Mouse (Mus musculus) ovary, adult 18-20 months (tissue): ENCODE measurements around the gene Glt1d1.
"Not testable (repeated sequence)": the region's sequence is repeated elsewhere in the genome, so short reads cannot be mapped to it uniquely, and the experiment has no call there.

Source experiments
- DNase-seq: peaks from one replicate; pipeline ENCODE4 v3.0.0; 2022; ENCODE audit warnings: low spot score, mixed read lengths

The Glt1d1 gene

GRCm38 (mm10) chr5:127699679-127700078 is 67.6 kb downstream of the Glt1d1 start:
- DNase-seq: no peak

DNA sequence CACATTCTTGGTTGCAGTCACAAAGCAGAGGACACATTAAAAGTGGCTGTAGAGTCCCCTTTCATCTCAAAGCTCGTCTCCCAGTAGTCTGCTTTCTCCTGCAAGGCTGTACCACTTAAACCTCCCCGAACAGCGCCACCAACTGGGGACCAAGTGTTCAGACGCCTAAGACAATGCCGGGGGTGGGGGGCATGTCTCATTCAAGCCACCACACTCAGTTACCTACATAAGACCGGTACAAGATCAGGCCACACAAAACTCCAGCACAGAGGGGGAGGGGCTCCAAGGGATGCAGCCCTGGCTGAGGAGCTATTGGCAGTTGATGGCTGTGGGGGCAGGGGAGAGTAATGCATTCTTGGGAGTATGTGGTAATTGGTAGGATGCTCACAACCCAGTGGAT is 68.1 kb downstream of the Glt1d1 start:
- no peak for DNase-seq

DNA sequence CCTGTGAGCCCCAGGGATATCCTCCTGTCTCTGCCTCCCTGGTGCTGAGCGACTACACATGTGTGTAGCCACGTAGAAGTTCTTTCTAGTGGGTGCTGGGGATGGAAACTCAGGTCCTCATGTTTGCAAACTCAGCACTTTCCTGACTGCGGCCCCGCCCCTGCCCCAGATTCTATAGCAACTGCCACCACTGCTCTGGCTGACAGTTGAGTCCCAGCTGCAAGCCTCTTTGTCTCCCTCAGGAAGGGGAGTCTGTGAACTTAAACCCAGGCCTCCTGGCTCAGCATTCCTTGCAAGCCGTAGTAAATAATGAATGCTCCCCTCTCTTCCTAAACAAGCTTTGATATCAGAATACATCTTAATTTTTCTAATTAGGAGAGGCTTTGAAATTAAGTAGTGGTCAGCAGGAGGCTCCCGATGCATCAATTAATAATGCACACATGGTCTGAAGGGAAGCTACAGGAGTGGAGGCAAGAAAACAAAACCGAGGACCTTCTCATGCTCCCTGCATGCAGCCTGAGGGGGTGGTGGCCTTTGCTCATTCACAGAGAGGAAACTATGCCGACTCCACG is 71.6 kb downstream of the Glt1d1 start:
- DNase-seq: no peak

DNA sequence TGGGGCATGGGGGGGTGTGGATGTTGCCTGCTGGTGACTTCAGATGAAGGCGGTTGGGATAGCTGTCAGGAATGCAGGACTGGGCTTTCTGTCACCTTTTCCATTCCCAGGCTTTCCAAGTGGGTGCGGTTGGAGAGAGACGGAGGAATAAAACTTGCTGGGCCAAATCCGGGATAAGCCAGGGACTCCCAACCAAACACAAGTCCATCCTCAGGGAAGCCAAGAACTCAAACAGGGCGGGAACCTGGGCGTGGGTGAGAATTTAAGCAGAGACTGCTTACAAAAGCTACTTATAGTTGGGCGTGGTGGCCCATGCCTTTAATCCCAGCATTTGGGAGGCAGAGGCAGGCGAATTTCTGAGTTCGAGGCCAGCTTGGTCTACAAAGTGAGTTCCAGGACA is 73.2 kb downstream of the Glt1d1 start:
- no peak for DNase-seq

- no peak for DNase-seq
These were observed 73.9 kb downstream of the Glt1d1 start for GRCm38 (mm10) chr5:127705976-127706375.

GRCm38 (mm10) chr5:127708143-127708542 is 76.1 kb downstream of the Glt1d1 start:
- no peak for DNase-seq

- no peak for DNase-seq
These were observed 83.0 kb downstream of the Glt1d1 start for GRCm38 (mm10) chr5:127714783-127715704.

GRCm38 (mm10) chr5:127720591-127721379 is 88.7 kb downstream of the Glt1d1 start:
- no peak for DNase-seq

DNA sequence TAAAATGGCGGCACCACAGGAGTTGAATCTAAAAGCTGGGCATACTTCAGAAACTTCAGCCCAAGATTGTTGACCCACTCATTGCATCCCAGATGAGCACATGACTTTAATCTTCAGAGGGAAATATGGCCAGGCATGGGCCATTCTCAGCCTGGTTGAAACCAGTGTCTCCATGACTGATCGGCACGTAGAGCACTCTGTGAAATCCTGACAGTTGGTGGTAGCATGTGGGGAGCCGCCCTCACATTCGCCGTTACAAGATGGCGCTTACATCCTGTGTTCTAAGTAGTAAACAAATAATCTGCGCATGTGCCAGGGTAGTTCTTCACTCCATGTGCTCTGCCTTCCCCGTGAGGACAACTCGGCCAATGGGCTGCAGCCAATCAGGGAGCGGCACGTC is 90.1 kb downstream of the Glt1d1 start:
- DNase-seq: not testable (repeated sequence)

- no peak for DNase-seq
These were observed 98.3 kb downstream of the Glt1d1 start for GRCm38 (mm10) chr5:127730351-127730750.

DNA sequence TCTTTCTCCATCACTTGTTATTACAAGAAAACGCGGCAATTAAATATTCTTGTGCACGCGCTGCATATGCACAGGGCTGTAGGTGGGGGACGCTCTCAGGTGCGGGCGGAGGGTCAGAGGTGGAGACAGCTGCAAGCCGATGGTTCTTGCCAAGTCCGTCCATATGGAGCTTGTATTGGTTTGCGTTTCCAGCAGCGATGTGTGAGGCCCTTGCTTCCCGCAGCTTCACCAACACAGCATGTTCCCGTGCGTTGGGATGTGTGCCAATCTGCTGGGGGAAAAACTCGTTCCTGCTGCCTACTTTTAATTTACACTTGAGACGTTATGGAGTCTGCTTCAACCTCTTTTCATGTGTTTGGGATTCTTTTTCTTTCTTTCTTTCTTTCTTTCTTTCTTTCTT is 109.3 kb downstream of the Glt1d1 start:
- no peak for DNase-seq

GRCm38 (mm10) chr5:127749540-127749939 is 117.5 kb downstream of the Glt1d1 start:
- not testable (repeated sequence) for DNase-seq

DNA sequence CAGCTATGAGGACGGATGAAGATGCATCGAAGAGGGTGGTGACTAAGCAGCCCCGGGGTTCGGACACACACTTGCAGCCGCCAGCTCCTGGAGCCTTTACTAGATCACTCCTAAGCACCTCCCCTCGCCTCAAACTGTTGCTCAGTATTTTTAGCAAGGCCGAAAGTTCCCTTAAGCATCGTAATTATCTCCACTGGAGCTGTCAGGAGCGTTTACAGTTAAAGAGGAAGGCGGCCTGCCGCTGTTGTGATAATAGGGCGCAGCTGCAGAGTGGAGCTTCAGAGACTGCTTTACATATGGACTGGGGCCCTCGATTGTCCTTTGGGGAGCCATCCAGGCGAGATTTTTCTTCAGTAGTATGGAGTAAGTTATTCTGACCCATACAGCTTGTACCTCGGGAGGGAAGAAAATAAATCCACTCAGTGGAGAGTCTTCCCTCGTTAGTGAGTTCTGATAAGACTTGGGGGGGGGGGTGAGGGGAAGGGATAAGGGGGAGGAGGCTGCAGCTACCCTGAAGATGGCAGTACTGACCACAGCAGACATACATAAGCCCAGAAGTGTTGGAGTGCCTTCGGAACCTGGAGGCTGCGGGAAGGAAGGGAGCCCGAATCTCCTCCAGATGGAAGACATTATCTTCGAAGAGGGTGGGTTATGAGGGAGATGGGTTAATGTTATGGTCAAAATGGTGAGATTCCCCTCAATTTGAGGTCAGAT is 119.4 kb downstream of the Glt1d1 start:
- no peak for DNase-seq

- no peak for DNase-seq
These were observed 123.5 kb downstream of the Glt1d1 start for GRCm38 (mm10) chr5:127755594-127755993.

GRCm38 (mm10) chr5:127756011-127756410 is 123.9 kb downstream of the Glt1d1 start:
- DNase-seq: no peak

- no peak for DNase-seq
These were observed 124.8 kb downstream of the Glt1d1 start for GRCm38 (mm10) chr5:127756671-127757423.

DNA sequence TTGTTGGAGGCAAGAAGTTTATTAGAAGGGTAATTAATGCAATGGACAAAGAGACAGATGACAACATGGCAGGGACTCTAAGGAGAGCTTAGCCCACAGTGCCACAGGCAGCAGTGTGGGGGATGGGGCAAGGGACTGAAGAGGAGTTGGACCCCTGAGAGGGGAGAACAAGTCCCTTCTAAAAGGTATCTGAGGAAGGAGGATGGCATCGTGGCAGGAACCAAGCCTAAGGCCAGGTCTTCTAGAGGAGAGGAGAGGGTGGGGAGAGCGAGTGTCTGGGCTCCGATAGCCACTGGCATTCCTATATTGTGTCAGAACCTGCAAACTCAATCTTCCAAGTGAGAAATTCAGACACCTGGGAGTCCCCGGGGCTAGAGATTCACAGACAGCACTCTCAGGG is 126.5 kb downstream of the Glt1d1 start:
- DNase-seq: no peak
